Mouse (Mus musculus): Measurements from ENCODE around the gene Pdlim4.

GRCm38 (mm10) chr11:54068520-54069371, at the start of gene Pdlim4:
- no peak for TF ChIP-seq CTCF (IDR thresholded peaks at IDR 0.05; ENCODE audit: low read depth, low read length)
- no peak for TF ChIP-seq POLR2A (IDR thresholded peaks at IDR 0.05; ENCODE audit: insufficient read depth, low read length)
- no peak for TF ChIP-seq EP300 (IDR thresholded peaks at IDR 0.05; ENCODE audit: insufficient read depth, low read depth, low read length)

All from ES-Bruce4 (cell line).